Mouse (Mus musculus) frontal cortex, postnatal 36 days (tissue): Measurements from ENCODE around the gene Dok3.

Experiments used
- DNase-seq, 2 experiments: peaks; one replicate each; pipeline ENCODE4 v3.0.0; 2022; ENCODE audit warnings: low spot score in 2 of 2

Gene Dok3

GRCm38 (mm10) chr13:55507877-55508276 lies 21.2 kb downstream of the Dok3 start:
- DNase-seq = no peak

GRCm38 (mm10) chr13:55506697-55507096 lies 22.4 kb downstream of the Dok3 start:
- no peak for DNase-seq

- DNase-seq = no peak
These were observed 23.3 kb downstream of the Dok3 start for GRCm38 (mm10) chr13:55505810-55506209.

GRCm38 (mm10) chr13:55504390-55504789 lies 24.7 kb downstream of the Dok3 start:
- no peak for DNase-seq

GRCm38 (mm10) chr13:55502405-55502804 lies 26.7 kb downstream of the Dok3 start:
- DNase-seq = peak in 1 of 2 experiments; percentile 16

- no peak for DNase-seq
These were observed 28.5 kb downstream of the Dok3 start for GRCm38 (mm10) chr13:55500575-55500974.

- no peak for DNase-seq
These were observed 30.2 kb downstream of the Dok3 start for GRCm38 (mm10) chr13:55498906-55499305.

GRCm38 (mm10) chr13:55496661-55497060 lies 32.4 kb downstream of the Dok3 start:
- DNase-seq = no peak

GRCm38 (mm10) chr13:55495702-55496101 lies 33.4 kb downstream of the Dok3 start:
- no peak for DNase-seq

GRCm38 (mm10) chr13:55494883-55495621 lies 34.0 kb downstream of the Dok3 start:
- peak in 1 of 2 experiments; percentile 36 for DNase-seq

GRCm38 (mm10) chr13:55494257-55494656 lies 34.8 kb downstream of the Dok3 start:
- DNase-seq = no peak

- peak in 1 of 2 experiments; percentile 50 for DNase-seq
These were observed 41.3 kb downstream of the Dok3 start, which contains the start of gene Dbn1 for GRCm38 (mm10) chr13:55487578-55488498. Dbn1 (minus strand) TSS chr13:55488111.

GRCm38 (mm10) chr13:55486916-55487577 lies 42.0 kb downstream of the Dok3 start:
- peak in 1 of 2 experiments; percentile 45 for DNase-seq

GRCm38 (mm10) chr13:55486029-55486794 lies 42.9 kb downstream of the Dok3 start:
- peak in 1 of 2 experiments; percentile 36 for DNase-seq

- DNase-seq = peak in 1 of 2 experiments; percentile 12
These were observed 44.5 kb downstream of the Dok3 start for GRCm38 (mm10) chr13:55484520-55485088.

GRCm38 (mm10) chr13:55483593-55483992 lies 45.5 kb downstream of the Dok3 start:
- peak; percentile 89 to 96 for DNase-seq

- DNase-seq = no peak
These were observed 46.0 kb downstream of the Dok3 start for GRCm38 (mm10) chr13:55483071-55483470.

- DNase-seq = peak in 1 of 2 experiments; percentile 16
These were observed 46.6 kb downstream of the Dok3 start for GRCm38 (mm10) chr13:55482542-55482941.

- DNase-seq = no peak
These were observed 49.2 kb downstream of the Dok3 start for GRCm38 (mm10) chr13:55479929-55480328.

GRCm38 (mm10) chr13:55479008-55479407 lies 50.1 kb downstream of the Dok3 start:
- DNase-seq = peak in 1 of 2 experiments; percentile 23

GRCm38 (mm10) chr13:55478036-55478435 lies 51.1 kb downstream of the Dok3 start:
- peak in 1 of 2 experiments; percentile 68 for DNase-seq
